10 mouse cellular contexts compared by ENCODE assay signal in the genomic region with DNA sequence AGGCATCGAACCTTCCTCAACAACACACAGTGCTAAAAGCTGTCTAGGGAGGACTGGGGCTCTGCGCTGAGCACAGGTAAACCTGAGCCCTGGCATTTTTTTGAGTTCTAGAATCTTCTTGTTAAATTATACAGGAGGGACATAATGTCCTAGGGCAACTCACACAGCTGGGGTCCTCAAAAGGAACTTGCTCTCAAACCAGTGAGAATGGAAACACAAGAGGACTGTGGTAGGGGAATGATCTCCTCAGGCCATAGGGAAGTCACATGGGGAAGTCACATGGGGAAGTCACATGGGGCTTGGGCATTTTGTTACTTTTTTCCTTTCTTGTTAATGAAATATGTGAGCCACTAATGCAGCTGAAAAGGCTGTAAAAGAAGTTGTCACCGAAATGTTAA.
DNase-seq lines count a peak whose midpoint lies in the region; ATAC-seq and TF ChIP-seq lines count a peak whose summit lies in the region.
"Had no signal": no experiment of that assay in that cellular context is flagged by ENCODE, and none has a peak within 500 bp of the region (broad histone marks: within the 10 kb centered on the region; RNA-seq: fewer than 3 reads in every experiment).

No protein-coding gene starts in this region.

- H3K36me3 ChIP-seq in limb, embryonic 12.5 days: no peaks in the 10 kb centered on the region
- H3K36me3 ChIP-seq in limb, embryonic 10.5 days: no peaks in the 10 kb centered on the region
- no peaks in the 10 kb centered on the region for H3K36me3 ChIP-seq in neural tube, embryonic 12.5 days

- H3K4me2 ChIP-seq in limb, embryonic 12.5 days: no peak overlapping the region
- H3K4me2 ChIP-seq in neural tube, embryonic 12.5 days (replicated peaks): 0 out of 2 replicates have a peak overlapping the region, but pooled peaks have one; percentile 34

- TF ChIP-seq CTCF in brain, embryonic 14.5 days (IDR thresholded peaks at IDR 0.05; ENCODE audit: borderline replicate concordance, extremely low read depth, insufficient read depth, insufficient read length): no peak

- H3K27ac ChIP-seq in limb, embryonic 12.5 days: peak overlapping the region; percentile 18; the same call in 1 of the 2 replicates
- H3K27ac ChIP-seq in limb, embryonic 10.5 days: no peak overlapping the region; the same call in 1 of the 2 replicates
- H3K27ac ChIP-seq in neural tube, embryonic 12.5 days: 0 out of 2 replicates have a peak overlapping the region, but pooled peaks have one; percentile 33

- WGBS in limb, embryonic 12.5 days: 58% methylated on average over 3 of the region's 3 CpGs
- WGBS in limb, embryonic 10.5 days: 64% methylated on average over 3 of the region's 3 CpGs
- 42% methylated on average over 3 of the region's 3 CpGs for WGBS in neural tube, embryonic 12.5 days

- no peaks in the 10 kb centered on the region for H3K9me3 ChIP-seq in limb, embryonic 12.5 days
- no peaks in the 10 kb centered on the region for H3K9me3 ChIP-seq in limb, embryonic 10.5 days (replicated peaks)
- H3K9me3 ChIP-seq in neural tube, embryonic 12.5 days: no peaks in the 10 kb centered on the region

- H3K4me3 ChIP-seq in limb, embryonic 12.5 days (replicated peaks): no peak overlapping the region
- H3K4me3 ChIP-seq in limb, embryonic 10.5 days: no peak overlapping the region
- H3K4me3 ChIP-seq in neural tube, embryonic 12.5 days: no peak overlapping the region

- H3K27me3 ChIP-seq in limb, embryonic 12.5 days: no peaks in the 10 kb centered on the region
- no peaks in the 10 kb centered on the region for H3K27me3 ChIP-seq in limb, embryonic 10.5 days (ENCODE audit: low read depth, poor library complexity, severe bottlenecking)
- no peaks in the 10 kb centered on the region for H3K27me3 ChIP-seq in neural tube, embryonic 12.5 days (replicated peaks)

- no peak overlapping the region for H3K9ac ChIP-seq in limb, embryonic 12.5 days (replicated peaks)
- no peak overlapping the region for H3K9ac ChIP-seq in neural tube, embryonic 12.5 days

- H3K4me1 ChIP-seq in limb, embryonic 12.5 days (replicated peaks): peaks cover 29% of the 10 kb centered on the region
- H3K4me1 ChIP-seq in limb, embryonic 10.5 days: peaks cover 25% of the 10 kb centered on the region
- peaks cover 39% of the 10 kb centered on the region for H3K4me1 ChIP-seq in neural tube, embryonic 12.5 days

- DNase-seq in limb, embryonic 10.5 days (ENCODE audit: low spot score): no peak
- DNase-seq in brain, embryonic 14.5 days (ENCODE audit: low read depth): peak; percentile 69
- DNase-seq in urinary bladder, adult 2 months (ENCODE audit: low spot score): no peak
- no peak for DNase-seq in thymus, postnatal 4 days
- DNase-seq: kidney, adult 8-10 months; lung, adult 18-20 months had no signal

- ATAC-seq in limb, embryonic 12.5 days (ENCODE audit: insufficient number of reproducible peaks, insufficient read depth, low FRiP score, low TSS enrichment, low read depth): 0 out of 2 replicates have a peak, but pooled peaks have one; percentile 43
- peak; percentile 42; the same call in 1 of the 2 replicates for ATAC-seq in granulocyte monocyte progenitor cell, adult 5-6 weeks (replicated peaks; ENCODE audit: poor library complexity, severe bottlenecking)
- ATAC-seq in neural tube, embryonic 12.5 days (ENCODE audit: low FRiP score, low read depth): peak; percentile 54
- ATAC-seq in cerebellum, adult (ENCODE audit: insufficient number of reproducible peaks, low FRiP score, low TSS enrichment): no peak

- no peak for TF ChIP-seq POLR2A in brain, embryonic 14.5 days (IDR thresholded peaks at IDR 0.05; ENCODE audit: borderline replicate concordance, extremely low read depth, insufficient read depth, insufficient read length, poor library complexity, severe bottlenecking)
